ENCODE assay signal across 19 mouse cellular contexts in the genomic region with DNA sequence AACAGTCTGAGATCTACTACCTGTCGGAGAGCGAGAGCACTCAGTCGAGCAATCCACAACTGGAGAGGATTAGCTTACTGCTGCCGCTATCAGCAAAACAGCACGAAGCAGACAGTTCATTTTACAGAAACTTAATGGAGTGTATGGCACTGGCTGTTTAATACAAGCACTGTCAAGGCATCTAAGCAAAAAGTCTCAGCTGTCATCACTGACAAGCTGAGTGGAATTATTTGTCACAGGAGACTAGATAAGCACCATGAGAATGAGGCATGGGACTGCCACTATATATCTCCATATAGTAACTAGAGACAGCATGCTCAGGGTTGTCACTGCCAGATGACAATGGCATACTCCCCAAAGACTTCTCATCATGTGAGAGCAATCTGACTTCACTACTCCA.
A peak's percentile ranks its signal among the peaks of the same experiment; 100 is the strongest.
DNase-seq lines count a peak whose midpoint lies in the region; ATAC-seq and TF ChIP-seq lines count a peak whose summit lies in the region.
"Had no signal": no experiment of that assay in that cellular context is flagged by ENCODE, and none has a peak within 500 bp of the region (broad histone marks: within the 10 kb centered on the region; RNA-seq: fewer than 3 reads in every experiment).

No protein-coding gene starts in this region.

- no peak overlapping the region for H3K4me3 ChIP-seq in hindbrain, embryonic 11.5 days (ENCODE audit: low read depth, low read length)
- no peak overlapping the region for H3K4me3 ChIP-seq in hindbrain, embryonic 10.5 days
- H3K4me3 ChIP-seq in neural tube, embryonic 11.5 days (ENCODE audit: low read depth, low read length): no peak overlapping the region
- no peak overlapping the region for H3K4me3 ChIP-seq in midbrain, postnatal 0 days (ENCODE audit: low read depth, low read length)
- H3K4me3 ChIP-seq: embryonic facial prominence, embryonic 13.5 days; forebrain, embryonic 10.5 days; limb, embryonic 12.5 days; myocyte had no signal

- H3K9me3 ChIP-seq in hindbrain, embryonic 11.5 days (ENCODE audit: control insufficient read depth, low read length): no peaks in the 10 kb centered on the region
- H3K9me3 ChIP-seq in hindbrain, embryonic 10.5 days: no peaks in the 10 kb centered on the region
- H3K9me3 ChIP-seq in neural tube, embryonic 11.5 days (ENCODE audit: control insufficient read depth, low read length): no peaks in the 10 kb centered on the region
- no peaks in the 10 kb centered on the region for H3K9me3 ChIP-seq in midbrain, postnatal 0 days (ENCODE audit: low read length)
- H3K9me3 ChIP-seq: embryonic facial prominence, embryonic 13.5 days; forebrain, embryonic 10.5 days; limb, embryonic 12.5 days had no signal

- WGBS in hindbrain, embryonic 11.5 days: 78% methylated on average over 5 of the region's 5 CpGs
- 85% methylated on average over 5 of the region's 5 CpGs for WGBS in hindbrain, embryonic 10.5 days
- WGBS in neural tube, embryonic 11.5 days: 77% methylated on average over 5 of the region's 5 CpGs
- 55% methylated on average over 5 of the region's 5 CpGs for whole genome bisulfite sequencing in midbrain, postnatal 0 days

- ATAC-seq in hindbrain, embryonic 11.5 days (ENCODE audit: low FRiP score): 0 out of 2 replicates have a peak, but pooled peaks have one; percentile 38
- ATAC-seq in neural tube, embryonic 11.5 days (ENCODE audit: insufficient read depth, low FRiP score, low TSS enrichment): peak; percentile 58; the same call in 1 of the 2 replicates
- ATAC-seq in midbrain, postnatal 0 days (ENCODE audit: low FRiP score): no peak
- ATAC-seq in erythroid progenitor cell, adult 5-6 weeks (replicated peaks; ENCODE audit: low FRiP score, poor library complexity, severe bottlenecking): no peak
- ATAC-seq: activated CD4-positive, CD25-positive, alpha-beta regulatory T cell, adult 4 months; Patski had no signal

- H3K27me3 ChIP-seq in hindbrain, embryonic 11.5 days (ENCODE audit: control insufficient read depth, insufficient read depth, low read length): no peaks in the 10 kb centered on the region
- no peaks in the 10 kb centered on the region for H3K27me3 ChIP-seq in hindbrain, embryonic 10.5 days (ENCODE audit: insufficient read depth, poor library complexity, severe bottlenecking)
- no peaks in the 10 kb centered on the region for H3K27me3 ChIP-seq in neural tube, embryonic 11.5 days (ENCODE audit: control insufficient read depth, insufficient read depth, low read length)
- no peaks in the 10 kb centered on the region for H3K27me3 ChIP-seq in midbrain, postnatal 0 days (ENCODE audit: insufficient read depth, low read length)
- H3K27me3 ChIP-seq: embryonic facial prominence, embryonic 13.5 days; limb, embryonic 12.5 days; Patski had no signal

- no peak overlapping the region for H3K27ac ChIP-seq in hindbrain, embryonic 11.5 days (ENCODE audit: low read depth, low read length)
- no peak overlapping the region for H3K27ac ChIP-seq in hindbrain, embryonic 10.5 days
- H3K27ac ChIP-seq in neural tube, embryonic 11.5 days (ENCODE audit: low read depth, low read length): no peak overlapping the region
- H3K27ac ChIP-seq in midbrain, postnatal 0 days (ENCODE audit: low read depth, low read length): no peak overlapping the region
- H3K27ac ChIP-seq: embryonic facial prominence, embryonic 13.5 days; forebrain, embryonic 10.5 days; limb, embryonic 12.5 days; liver, embryonic 14.5 days had no signal

- no peak for DNase-seq in hindbrain, embryonic 11.5 days (ENCODE audit: low spot score)
- DNase-seq in hindbrain, embryonic 10.5 days (ENCODE audit: low spot score): no peak
- DNase-seq in neural tube, embryonic 11.5 days (ENCODE audit: low spot score): no peak
- DNase-seq in neural tube, embryonic 10.5 days (ENCODE audit: extremely low spot score, low spot score): no peak
- DNase-seq in midbrain, postnatal 0 days (ENCODE audit: low spot score): peak; percentile 38
- no peak for DNase-seq in layer of hippocampus, adult 9-11 months
- DNase-seq: adrenal gland, postnatal 14 days; cerebellum, adult 2 months; kidney, adult 2 months; right cerebral cortex, postnatal 4 days; thymus, postnatal 14 days had no signal

- no peaks in the 10 kb centered on the region for H3K4me1 ChIP-seq in hindbrain, embryonic 11.5 days (replicated peaks; ENCODE audit: control insufficient read depth, insufficient read depth, low read length)
- H3K4me1 ChIP-seq in hindbrain, embryonic 10.5 days (replicated peaks): no peaks in the 10 kb centered on the region
- H3K4me1 ChIP-seq in neural tube, embryonic 11.5 days (ENCODE audit: control insufficient read depth, insufficient read depth, low read length): no peaks in the 10 kb centered on the region
- no peaks in the 10 kb centered on the region for H3K4me1 ChIP-seq in midbrain, postnatal 0 days (ENCODE audit: insufficient read depth, low read length)
- H3K4me1 ChIP-seq: embryonic facial prominence, embryonic 13.5 days; forebrain, embryonic 10.5 days; limb, embryonic 12.5 days had no signal

- no peak overlapping the region for H3K4me2 ChIP-seq in hindbrain, embryonic 11.5 days (replicated peaks; ENCODE audit: low read depth, low read length)
- H3K4me2 ChIP-seq in neural tube, embryonic 11.5 days (ENCODE audit: low read depth): no peak overlapping the region
- no peak overlapping the region for H3K4me2 ChIP-seq in midbrain, postnatal 0 days (ENCODE audit: low read depth, low read length, poor library complexity, severe bottlenecking)
- H3K4me2 ChIP-seq: embryonic facial prominence, embryonic 13.5 days; limb, embryonic 12.5 days had no signal

- TF ChIP-seq CTCF in midbrain, postnatal 0 days (IDR thresholded peaks at IDR 0.05): no peak

- H3K9ac ChIP-seq in hindbrain, embryonic 11.5 days (ENCODE audit: low read depth, low read length): no peak overlapping the region
- no peak overlapping the region for H3K9ac ChIP-seq in neural tube, embryonic 11.5 days (ENCODE audit: low read length)
- no peak overlapping the region for H3K9ac ChIP-seq in midbrain, postnatal 0 days (replicated peaks; ENCODE audit: low read length, poor library complexity, severe bottlenecking)
- H3K9ac ChIP-seq: embryonic facial prominence, embryonic 13.5 days; limb, embryonic 12.5 days; liver, embryonic 14.5 days had no signal

- no peaks in the 10 kb centered on the region for H3K36me3 ChIP-seq in hindbrain, embryonic 11.5 days (ENCODE audit: control insufficient read depth, insufficient read depth, low read length)
- no peaks in the 10 kb centered on the region for H3K36me3 ChIP-seq in hindbrain, embryonic 10.5 days
- no peaks in the 10 kb centered on the region for H3K36me3 ChIP-seq in neural tube, embryonic 11.5 days (ENCODE audit: control insufficient read depth, insufficient read depth, low read length)
- H3K36me3 ChIP-seq in midbrain, postnatal 0 days (ENCODE audit: insufficient read depth, low read length): no peaks in the 10 kb centered on the region
- H3K36me3 ChIP-seq: embryonic facial prominence, embryonic 13.5 days; forebrain, embryonic 10.5 days; limb, embryonic 12.5 days had no signal

Comparison
In these comparisons a context has a peak if more than half of its experiments do, and no peak if none do; other contexts are left out.
1. ATAC-seq: peak in hindbrain, embryonic 11.5 days (single experiment) and neural tube, embryonic 11.5 days (single experiment); none in midbrain, postnatal 0 days (single experiment) and erythroid progenitor cell, adult 5-6 weeks (single experiment).